Mouse (Mus musculus): ENCODE measurements around the gene 4930433I11Rik.
"Not testable (repeated sequence)": the region's sequence is repeated elsewhere in the genome, so short reads cannot be mapped to it uniquely, and the experiment has no call there.

4930433I11Rik gene

GRCm38 (mm10) chr7:40987243-40987642 lies at the start of gene 4930433I11Rik:
4930433I11Rik (plus strand) TSS chr7:40987543.
- ATAC-seq (ENCODE audit: insufficient number of reproducible peaks, low FRiP score, low TSS enrichment) = no peak

GRCm38 (mm10) chr7:40939371-40939770 lies 48.0 kb upstream of the 4930433I11Rik start:
- ATAC-seq (ENCODE audit: insufficient number of reproducible peaks, low FRiP score, low TSS enrichment) = no peak

- ATAC-seq (ENCODE audit: insufficient number of reproducible peaks, low FRiP score, low TSS enrichment) = no peak
Observed at GRCm38 (mm10) chr7:40942233-40942935, 45.0 kb upstream of the 4930433I11Rik start.

GRCm38 (mm10) chr7:41032419-41032818 lies 45.1 kb downstream of the 4930433I11Rik start, which contains the start of gene Gm4884:
Gm4884 (plus strand) TSS chr7:41032719.
- not testable (repeated sequence) for ATAC-seq (ENCODE audit: insufficient number of reproducible peaks, low FRiP score, low TSS enrichment)

DNA sequence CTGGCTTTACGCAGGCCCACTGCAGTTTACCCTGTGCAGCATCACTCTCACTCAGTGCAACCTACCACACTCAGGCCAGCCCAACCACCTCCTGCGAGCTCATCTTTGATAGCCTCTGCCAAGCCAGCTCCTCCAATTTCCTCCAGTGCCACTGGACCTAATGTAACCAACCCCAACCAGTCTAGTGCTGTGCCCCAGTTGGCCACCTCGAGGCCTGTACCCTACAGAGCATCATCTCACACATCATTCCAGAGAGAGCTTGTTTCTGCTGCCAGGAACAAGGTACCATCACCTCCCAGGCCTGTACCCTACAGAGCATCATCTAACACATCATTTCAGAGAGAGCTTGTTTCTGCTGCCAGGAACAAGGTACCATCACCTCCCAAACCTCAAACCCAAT lies 56.7 kb downstream of the 4930433I11Rik start:
- ATAC-seq (ENCODE audit: insufficient number of reproducible peaks, low FRiP score, low TSS enrichment) = not testable (repeated sequence)

Measured in cerebellum, adult (tissue).